Mouse (Mus musculus) frontal cortex, postnatal 14 days (tissue): ENCODE measurements around the gene Tut1.
A peak's percentile ranks its signal among the peaks of the same experiment; 100 is the strongest.

Experiments used
- DNase-seq, 2 experiments: peaks; one replicate each; pipeline ENCODE4 v3.0.0; 2022; ENCODE audit warnings: low spot score in 2 of 2

The Tut1 gene

GRCm38 (mm10) chr19:8982303-8983149 is 28.9 kb downstream of the Tut1 start:
- DNase-seq = no peak

DNA sequence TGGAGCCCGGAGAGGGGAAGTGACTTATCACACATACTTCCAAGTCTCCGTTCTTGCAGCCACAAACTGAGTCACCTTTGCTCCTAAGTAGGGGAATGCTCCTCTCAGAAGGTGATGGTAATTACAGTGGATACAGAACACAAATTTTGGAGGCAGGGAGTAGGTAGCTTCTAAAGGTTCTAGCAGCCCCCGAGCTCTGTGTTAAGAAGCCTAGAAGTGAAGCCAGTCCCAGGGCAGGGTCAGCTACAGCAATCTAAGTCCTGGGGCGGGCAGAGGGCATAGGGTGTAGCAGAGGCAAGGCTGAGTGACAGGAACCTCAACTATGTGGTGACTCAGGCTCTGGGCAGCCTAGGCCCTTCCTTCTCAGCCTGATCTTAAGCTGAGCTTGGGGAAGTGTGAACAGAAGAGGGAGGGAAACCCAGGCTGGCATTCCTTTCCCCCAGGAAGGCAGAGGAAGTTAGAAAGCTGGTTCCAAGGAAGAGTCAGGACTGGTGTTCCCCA is 29.6 kb downstream of the Tut1 start:
- no peak for DNase-seq

DNA sequence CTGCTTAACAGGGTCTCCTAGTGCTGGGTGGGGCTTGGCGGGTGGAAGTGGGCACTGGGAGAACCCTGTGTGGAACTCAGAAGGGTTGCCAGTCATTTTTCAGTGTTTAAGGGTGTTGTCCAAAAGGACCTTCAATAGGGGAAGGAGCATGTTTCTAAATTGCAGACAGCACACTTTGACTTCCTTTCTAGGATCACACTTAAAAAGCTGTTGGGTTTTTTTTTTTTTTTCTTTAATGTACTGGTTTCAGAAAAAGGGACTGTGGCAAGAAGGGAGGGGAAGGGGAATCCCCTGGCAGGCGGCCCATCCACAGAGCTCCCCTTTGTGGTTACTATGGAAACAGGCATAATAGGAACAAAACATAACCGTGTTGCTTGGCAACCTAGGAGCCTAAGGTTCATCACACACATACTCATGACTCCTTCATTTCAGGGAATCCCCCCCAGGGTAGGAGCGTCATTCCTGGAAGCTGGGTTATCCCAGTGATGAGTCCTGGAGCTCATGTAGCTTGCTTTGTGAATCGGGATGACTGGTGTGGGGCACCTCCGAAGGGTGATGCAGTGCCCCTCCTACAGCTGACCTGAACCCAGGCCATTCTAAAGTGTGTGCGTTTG is 30.7 kb downstream of the Tut1 start:
- DNase-seq = no peak

DNA sequence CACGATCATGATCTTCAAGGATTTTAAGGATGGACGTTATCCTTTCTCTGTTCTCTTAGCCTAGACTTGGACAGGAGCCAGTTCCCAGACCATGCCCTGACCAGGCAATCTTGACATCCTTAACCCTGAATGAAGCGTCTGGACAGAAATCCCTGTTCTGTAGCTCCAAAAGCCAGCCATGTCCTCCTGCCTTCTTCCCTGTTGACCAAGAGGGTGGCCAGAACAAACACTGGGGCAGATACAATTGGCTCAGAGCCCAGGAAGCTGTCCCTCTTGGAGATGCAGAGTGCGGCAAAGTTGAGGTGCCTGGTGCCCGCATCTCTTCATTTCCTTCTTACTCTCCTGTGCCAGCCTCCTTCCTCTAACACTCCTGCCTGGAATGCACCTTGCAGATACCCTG is 32.2 kb downstream of the Tut1 start:
- DNase-seq = no peak

- DNase-seq = no peak
These were observed 34.2 kb downstream of the Tut1 start for GRCm38 (mm10) chr19:8987816-8988215.

GRCm38 (mm10) chr19:8988346-8989065 is 34.9 kb downstream of the Tut1 start:
- DNase-seq = no peak

- DNase-seq = no peak
These were observed 35.5 kb downstream of the Tut1 start, which contains the start of gene Ahnak for GRCm38 (mm10) chr19:8989066-8989566. TSS of gene Ahnak (plus strand) at chr19:8989284.

DNA sequence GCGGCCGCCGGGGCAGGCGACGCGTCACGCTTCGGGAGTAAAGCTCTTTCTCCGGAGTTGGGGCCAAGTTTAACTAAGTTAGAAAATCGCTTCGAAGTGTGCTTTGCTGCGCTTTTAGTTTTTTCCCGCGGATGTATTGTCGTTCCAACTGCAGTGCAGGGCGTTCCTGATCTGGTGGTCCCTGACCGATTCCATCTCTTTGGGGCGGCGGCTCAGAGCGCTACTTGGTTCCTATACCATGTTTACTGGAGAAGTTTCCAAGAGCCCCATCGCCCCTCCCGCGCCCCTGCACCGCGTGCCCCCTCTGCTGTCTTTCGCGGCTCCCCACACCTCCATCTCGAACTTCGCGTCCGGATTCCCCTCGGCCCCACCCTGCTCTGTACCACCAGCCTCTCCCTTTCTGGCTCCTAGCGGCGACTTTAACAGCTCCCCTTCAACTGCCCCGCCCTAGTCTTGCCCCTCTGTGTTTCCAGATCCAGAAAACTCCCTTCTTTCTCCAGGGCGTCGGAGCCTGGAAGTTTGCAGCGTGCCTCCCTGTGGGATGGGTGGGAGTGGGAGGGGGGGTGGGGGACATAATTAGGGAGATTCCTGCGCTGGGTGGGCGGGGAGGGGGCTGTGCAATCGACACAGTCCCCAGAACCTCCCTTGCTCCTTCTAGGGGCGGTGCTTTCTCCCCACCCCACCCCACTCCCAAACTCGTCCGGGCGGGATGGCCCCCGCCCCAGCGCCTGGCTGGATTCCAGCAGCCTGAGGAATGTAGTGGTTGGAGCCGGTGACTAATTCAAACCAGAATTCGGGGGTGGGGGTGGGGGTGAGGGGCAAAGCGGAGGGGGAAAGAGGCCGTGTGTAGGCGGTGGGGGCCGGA is 36.2 kb downstream of the Tut1 start:
- no peak for DNase-seq

GRCm38 (mm10) chr19:8990432-8991102 is 36.9 kb downstream of the Tut1 start:
- no peak for DNase-seq

DNA sequence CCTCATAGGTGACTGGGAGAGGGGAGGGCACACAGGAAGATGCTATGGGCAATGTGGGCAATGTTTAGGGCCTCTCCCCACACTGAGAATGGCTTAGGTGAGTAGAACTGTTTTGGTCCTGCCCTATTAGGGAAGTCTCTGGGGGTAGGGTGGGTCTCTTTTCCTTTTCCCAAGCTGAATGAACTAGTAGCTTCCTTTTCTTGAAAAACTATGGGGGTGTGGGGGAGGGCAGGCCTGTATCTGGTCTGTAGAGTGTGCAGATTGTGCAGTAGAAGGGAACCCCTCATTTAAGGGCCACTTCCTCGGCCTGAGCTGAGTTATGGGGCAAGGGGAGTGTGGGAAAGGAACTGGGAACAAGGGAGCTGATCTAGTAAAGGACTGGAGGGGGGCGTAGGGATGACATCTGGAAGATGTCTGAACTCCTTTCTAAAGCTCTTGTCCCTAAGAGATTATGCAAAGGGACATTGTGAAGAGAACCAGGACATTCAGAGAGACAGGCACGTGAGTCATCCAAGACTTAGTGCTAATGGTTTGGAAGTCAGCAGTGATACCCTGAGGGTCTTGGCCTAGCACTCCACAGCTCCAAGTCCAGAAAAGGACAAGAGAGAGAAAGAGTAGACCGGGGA is 37.7 kb downstream of the Tut1 start:
- no peak for DNase-seq

GRCm38 (mm10) chr19:8991871-8992735 is 38.5 kb downstream of the Tut1 start:
- DNase-seq = no peak

GRCm38 (mm10) chr19:8992769-8993624 is 39.4 kb downstream of the Tut1 start:
- DNase-seq = peak; percentile 43 to 62

DNA sequence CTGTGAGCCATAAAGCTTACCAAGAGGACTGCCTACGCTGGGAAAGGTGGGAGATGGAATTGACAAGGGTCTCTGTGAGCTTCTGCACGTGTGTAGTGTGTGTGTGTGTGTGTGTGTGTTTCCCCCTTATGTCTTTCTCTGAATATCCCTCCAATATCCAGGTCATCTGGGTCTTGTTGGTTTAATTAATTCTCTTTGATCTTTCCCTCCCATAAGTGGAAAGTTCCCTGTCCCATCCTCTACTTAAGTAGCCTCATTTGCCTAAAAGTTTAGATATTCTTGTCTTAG is 39.9 kb downstream of the Tut1 start:
- no peak for DNase-seq

GRCm38 (mm10) chr19:8994813-8995607 is 41.4 kb downstream of the Tut1 start:
- DNase-seq = no peak

DNA sequence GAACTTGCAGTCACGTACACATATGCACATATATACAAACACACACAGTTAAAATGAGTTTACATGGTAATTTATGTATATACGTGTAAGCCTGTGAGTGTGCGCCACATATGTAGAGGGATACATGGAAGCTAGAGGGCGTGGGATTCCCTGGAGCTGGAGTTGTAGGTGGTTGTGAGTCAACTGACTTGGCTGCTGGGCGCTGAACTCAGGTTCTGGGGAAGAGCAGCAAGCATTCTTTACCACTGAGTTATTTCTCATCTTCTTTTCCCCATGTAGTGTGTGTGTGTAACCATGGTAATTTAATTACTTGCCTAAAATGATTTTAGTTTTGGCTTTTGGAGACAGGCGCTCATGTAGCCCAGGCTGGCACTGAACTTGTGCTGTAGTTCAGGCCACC is 43.0 kb downstream of the Tut1 start:
- no peak for DNase-seq

- DNase-seq = peak; percentile 45 to 52
These were observed 43.9 kb downstream of the Tut1 start for GRCm38 (mm10) chr19:8997546-8997945.

DNA sequence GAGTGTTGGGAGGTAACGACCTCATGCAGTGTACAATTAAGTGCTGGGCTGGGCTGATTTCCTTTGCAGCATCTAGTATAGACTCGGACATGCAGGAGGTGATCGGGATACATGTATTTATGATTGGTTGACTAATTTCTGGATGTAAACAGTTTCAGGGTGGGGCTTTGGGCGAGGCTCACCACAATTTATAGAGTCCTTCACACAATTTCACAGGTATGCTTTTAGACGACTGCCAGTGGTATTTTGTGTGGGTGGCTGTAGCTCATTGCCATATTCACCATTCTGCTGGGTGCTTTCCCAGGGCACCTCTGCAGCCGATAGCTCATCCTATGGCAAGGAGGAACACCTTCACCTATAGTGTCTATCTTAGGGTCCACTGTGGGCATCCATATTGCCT is 44.9 kb downstream of the Tut1 start:
- no peak for DNase-seq

- no peak for DNase-seq
These were observed 45.6 kb downstream of the Tut1 start for GRCm38 (mm10) chr19:8999223-8999622.
